Mouse (Mus musculus): ENCODE data around the gene Mroh3. TPM values are rescaled to one million over a fixed set of nuclear protein-coding genes. Genes with fewer than 3 reads are reported as not detected.

The Mroh3 gene
- polyA plus RNA-seq (2012; rRNA removed) = 4.1 and 5.9 TPM in 2 replicates

GRCm38 (mm10) chr1:136212803-136213202 lies at the start of gene Mroh3:
TSS of gene Mroh3 (minus strand) at chr1:136212828.

GRCm38 (mm10) chr1:136260635-136261238 lies 48.1 kb upstream of the Mroh3 start, which contains the start of gene Gpr25:
TSS of gene Gpr25 (minus strand) at chr1:136260873.

GRCm38 (mm10) chr1:136233892-136234594 lies 21.4 kb upstream of the Mroh3 start, which contains the start of gene Inava:
TSS of gene Inava (minus strand) at chr1:136234264.

Other genes with a start within 250 kb of the Mroh3 start
- gene Igfn1, start 206.5 kb downstream of the Mroh3 start, polyA plus RNA-seq (2012; rRNA removed) = 0.38 and 0.43 TPM in 2 replicates
- gene Tmem9, start 204.7 kb downstream of the Mroh3 start, polyA plus RNA-seq (2012; rRNA removed) = 44.3 and 45.8 TPM in 2 replicates
- not detected in 2 replicates for gene Ascl5, start 162.0 kb downstream of the Mroh3 start, polyA plus RNA-seq (2012; rRNA removed)
- 1.8 and 2.0 TPM in 2 replicates for gene Cacna1s, start 160.1 kb downstream of the Mroh3 start, polyA plus RNA-seq (2012; rRNA removed)
- 16.5 and 22.8 TPM in 2 replicates for gene Kif21b, start 81.4 kb downstream of the Mroh3 start, polyA plus RNA-seq (2012; rRNA removed)
- 163 and 171 TPM in 2 replicates for gene Inava, start 21.4 kb upstream of the Mroh3 start, polyA plus RNA-seq (2012; rRNA removed)
- gene Gpr25, start 48.0 kb upstream of the Mroh3 start, polyA plus RNA-seq (2012; rRNA removed) = 0.38 and 0.42 TPM in 2 replicates
- gene Camsap2, start 133.3 kb upstream of the Mroh3 start, polyA plus RNA-seq (2012; rRNA removed) = 5.3 and 5.4 TPM in 2 replicates
- gene Ddx59, start 202.4 kb upstream of the Mroh3 start, polyA plus RNA-seq (2012; rRNA removed) = 1.0 and 1.2 TPM in 2 replicates

Data from colon, adult 2 months (tissue).